Mouse (Mus musculus) limb, embryonic 13.5 days (tissue): ENCODE results near the gene Tbc1d17. TPM values are rescaled to one million over a fixed set of nuclear protein-coding genes. Genes with fewer than 3 reads are reported as not detected.
"Not testable (repeated sequence)": the region's sequence is repeated elsewhere in the genome, so short reads cannot be mapped to it uniquely, and the experiment has no call there.

Source experiments
- ATAC-seq: fragments of 200-750 bp; cut with Nextera tagmentation; 2 replicates; pipeline ENCODE4 v1.8.0; 2017; ENCODE audit warnings: low read depth, moderate number of reproducible peaks, moderate TSS enrichment; ENCODE audit not compliant: low FRiP score
- H3K27ac ChIP-seq: fragments of 300-500 bp; sonication (generic); 2 replicates; pipeline ENCODE4 v1.5.1; 2015; ENCODE audit warnings: inconsistent platforms, mild to moderate bottlenecking, moderate library complexity
- H3K27me3 ChIP-seq: fragments of 300-500 bp; sonication (generic); 2 replicates; pipeline ENCODE4 v1.6.1; 2015; ENCODE audit warnings: mild to moderate bottlenecking, inconsistent platforms
- H3K36me3 ChIP-seq: fragments of 300-500 bp; sonication (generic); 2 replicates; pipeline ENCODE4 v1.6.1; 2015; ENCODE audit warnings: inconsistent platforms, mild to moderate bottlenecking, moderate library complexity
- H3K4me1 ChIP-seq: fragments of 300-500 bp; sonication (generic); 2 replicates; pipeline ENCODE4 v1.6.1; 2015; ENCODE audit warnings: inconsistent platforms
- H3K4me2 ChIP-seq: fragments of 300-500 bp; sonication (generic); replicated peaks from 2 replicates; pipeline ENCODE4 v1.6.1; 2015; ENCODE audit warnings: inconsistent platforms, mild to moderate bottlenecking, moderate library complexity
- H3K4me3 ChIP-seq: fragments of 300-500 bp; sonication (generic); 2 replicates; pipeline ENCODE4 v1.5.1; 2015; ENCODE audit warnings: moderate library complexity, mild to moderate bottlenecking, inconsistent platforms
- H3K9ac ChIP-seq: fragments of 300-500 bp; sonication (generic); 2 replicates; pipeline ENCODE4 v1.6.1; 2015; ENCODE audit warnings: mild to moderate bottlenecking, inconsistent platforms
- H3K9me3 ChIP-seq: fragments of 300-500 bp; sonication (generic); 2 replicates; pipeline ENCODE4 v1.6.1; 2016; ENCODE audit warnings: inconsistent platforms
- WGBS: fragments of 180-500 bp; shearing (Covaris S2); methylation state at CpG from one replicate; pipeline ENCODE4 v1.1.7; 2015; 5-methylcytosine and 5-hydroxymethylcytosine counted together
- polyA plus RNA-seq: library from polyadenylated mRNA; unstranded; fragments of >200 nt; fragmentation: Nextera tagmentation; extraction: Ambion mirVana; gene quantifications from 2 replicates; pipeline ENCODE4 v1.2.1, GENCODE M21; 2015

Gene Tbc1d17
- polyA plus RNA-seq, 1 experiment from 2014 or later = 90.5 TPM

- Histone ChIP-seq H3K9ac (no peak overlapping the region), H3K9me3 (no peaks in the 10 kb centered on the region), H3K4me3 (no peak overlapping the region), H3K4me1 (peaks cover 20% of the 10 kb centered on the region), H3K4me2 (no peak overlapping the region), H3K27me3 (no peaks in the 10 kb centered on the region), H3K36me3 (peaks cover 64% of the 10 kb centered on the region), H3K27ac (no peak overlapping the region)
- ATAC-seq = no peak
- WGBS = 93% methylated on average over 13 of the region's 13 CpGs
Measured at GRCm38 (mm10) chr7:44888256-44889105, 39.6 kb upstream of the Tbc1d17 start.

- Histone ChIP-seq H3K9me3 (no peaks in the 10 kb centered on the region), H3K27me3 (no peaks in the 10 kb centered on the region), H3K9ac (0 out of 2 replicates have a peak overlapping the region, but pooled peaks have one; percentile 20), H3K36me3 (peaks cover 79% of the 10 kb centered on the region), H3K27ac (no peak overlapping the region), H3K4me2 (no peak overlapping the region), H3K4me1 (peaks cover 15% of the 10 kb centered on the region), H3K4me3 (no peak overlapping the region)
- WGBS = 91% methylated on average over 7 of the region's 7 CpGs
- ATAC-seq = no peak
Measured at GRCm38 (mm10) chr7:44886964-44887363, 38.1 kb upstream of the Tbc1d17 start.

DNA sequence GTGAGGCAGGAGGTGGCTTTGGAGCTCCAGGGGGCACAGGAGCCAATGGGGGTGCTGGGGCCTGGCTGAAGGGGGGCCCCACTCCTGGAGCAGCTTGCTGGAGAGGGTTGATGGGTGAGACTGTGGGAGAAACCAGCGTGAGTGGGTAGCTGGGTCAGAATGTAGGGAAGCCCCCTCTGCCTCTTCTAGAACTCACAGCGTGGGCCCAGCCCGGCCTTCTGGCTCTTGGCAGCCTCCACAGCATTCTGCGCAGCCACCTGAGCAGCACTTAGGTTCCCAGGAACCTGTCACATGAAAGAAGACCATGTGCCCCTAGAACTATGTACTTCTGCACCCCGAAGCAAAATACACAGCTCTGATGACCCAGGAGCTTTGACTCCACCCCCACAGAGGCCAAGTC is 35.8 kb upstream of the Tbc1d17 start:
- no peaks in the 10 kb centered on the region for H3K4me1 ChIP-seq
- peaks cover 92% of the 10 kb centered on the region for H3K36me3 ChIP-seq
- 93% methylated on average over 5 of the region's 5 CpGs for WGBS
- no peak overlapping the region for H3K9ac ChIP-seq
- no peak overlapping the region for H3K27ac ChIP-seq
- no peak overlapping the region for H3K4me2 ChIP-seq
- no peaks in the 10 kb centered on the region for H3K9me3 ChIP-seq
- no peak for ATAC-seq
- no peaks in the 10 kb centered on the region for H3K27me3 ChIP-seq
- H3K4me3 ChIP-seq = no peak overlapping the region

DNA sequence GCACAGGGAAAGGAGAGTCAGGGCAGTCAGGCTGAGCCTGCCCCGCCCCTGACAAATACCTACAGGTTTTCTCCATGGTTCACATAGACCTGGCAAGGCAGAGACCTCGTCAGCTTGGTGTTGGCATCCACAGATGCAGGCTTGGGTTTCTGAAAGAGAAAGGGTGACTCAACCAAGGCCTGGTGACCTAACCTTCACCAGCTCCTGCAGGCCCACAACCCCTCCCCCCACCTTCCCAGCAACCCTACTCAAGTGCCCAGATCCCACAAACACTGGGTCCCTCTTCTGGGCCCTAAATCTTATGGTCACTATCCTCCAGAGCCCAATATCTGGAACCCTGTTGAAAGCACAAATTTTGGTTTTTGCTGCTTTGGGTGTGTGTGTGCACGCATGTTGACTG is 34.2 kb upstream of the Tbc1d17 start:
- ATAC-seq = no peak
- Histone ChIP-seq H3K4me2 (no peak overlapping the region), H3K4me3 (no peak overlapping the region), H3K9me3 (no peaks in the 10 kb centered on the region), H3K27me3 (no peaks in the 10 kb centered on the region), H3K27ac (no peak overlapping the region), H3K9ac (no peak overlapping the region), H3K4me1 (no peaks in the 10 kb centered on the region), H3K36me3 (peaks cover 92% of the 10 kb centered on the region)
- WGBS = 95% methylated on average over 3 of the region's 3 CpGs

- H3K4me2 ChIP-seq = no peak overlapping the region
- no peak overlapping the region for H3K9ac ChIP-seq
- H3K4me1 ChIP-seq = no peaks in the 10 kb centered on the region
- H3K27me3 ChIP-seq = no peaks in the 10 kb centered on the region
- H3K4me3 ChIP-seq = no peak overlapping the region
- H3K36me3 ChIP-seq = peaks cover 72% of the 10 kb centered on the region
- no peak for ATAC-seq
- H3K9me3 ChIP-seq = no peaks in the 10 kb centered on the region
- 89% methylated on average over 14 of the region's 14 CpGs for WGBS
- H3K27ac ChIP-seq = no peak overlapping the region
Measured at GRCm38 (mm10) chr7:44877833-44878232, 29.0 kb upstream of the Tbc1d17 start.

GRCm38 (mm10) chr7:44871774-44872173 is 22.9 kb upstream of the Tbc1d17 start:
- WGBS = 86% methylated on average over 2 of the region's 2 CpGs
- not testable (repeated sequence) for H3K9me3 ChIP-seq, ATAC-seq, H3K27ac ChIP-seq, H3K4me2 ChIP-seq, H3K27me3 ChIP-seq, H3K4me3 ChIP-seq, H3K9ac ChIP-seq
- H3K36me3 ChIP-seq = peaks cover 23% of the 10 kb centered on the region
- peaks cover 25% of the 10 kb centered on the region for H3K4me1 ChIP-seq

- Histone ChIP-seq H3K9ac (no peak overlapping the region), H3K4me2 (no peak overlapping the region), H3K4me1 (peaks cover 31% of the 10 kb centered on the region), H3K9me3 (no peaks in the 10 kb centered on the region), H3K36me3 (peaks cover 23% of the 10 kb centered on the region), H3K4me3 (no peak overlapping the region), H3K27ac (no peak overlapping the region), H3K27me3 (no peaks in the 10 kb centered on the region)
- 90% methylated on average over 1 of the region's 1 CpGs for WGBS
- ATAC-seq = no peak
Measured at GRCm38 (mm10) chr7:44871181-44871580, 22.3 kb upstream of the Tbc1d17 start.

GRCm38 (mm10) chr7:44870614-44871013 is 21.7 kb upstream of the Tbc1d17 start:
- H3K36me3 ChIP-seq = peaks cover 25% of the 10 kb centered on the region
- peaks cover 37% of the 10 kb centered on the region for H3K4me1 ChIP-seq
- H3K27ac ChIP-seq = peak overlapping the region; percentile 100
- no peaks in the 10 kb centered on the region for H3K9me3 ChIP-seq
- H3K4me3 ChIP-seq = peak overlapping the region; percentile 87
- H3K27me3 ChIP-seq = no peaks in the 10 kb centered on the region
- ATAC-seq = no peak
- H3K9ac ChIP-seq = peak overlapping the region; percentile 99
- WGBS = 72% methylated on average over 6 of the region's 6 CpGs
- peak overlapping the region; percentile 99 for H3K4me2 ChIP-seq

- Histone ChIP-seq H3K4me3 (peak within 1 kb of the TSS; percentile 87), H3K4me2 (peak within 1 kb of the TSS; percentile 99), H3K27ac (peak within 1 kb of the TSS; percentile 100), H3K4me1 (peaks cover 44% of the 10 kb centered on the region), H3K9me3 (no peaks in the 10 kb centered on the region), H3K9ac (peak within 1 kb of the TSS; percentile 99), H3K27me3 (no peaks in the 10 kb centered on the region), H3K36me3 (peaks cover 30% of the 10 kb centered on the region)
- peak; percentile 93 for ATAC-seq
- 3% methylated on average over 29 of the region's 29 CpGs for WGBS
Measured at GRCm38 (mm10) chr7:44869697-44870528, 21.0 kb upstream of the Tbc1d17 start, which contains the start of gene Ptov1. Ptov1 (minus strand) TSS chr7:44869788.

DNA sequence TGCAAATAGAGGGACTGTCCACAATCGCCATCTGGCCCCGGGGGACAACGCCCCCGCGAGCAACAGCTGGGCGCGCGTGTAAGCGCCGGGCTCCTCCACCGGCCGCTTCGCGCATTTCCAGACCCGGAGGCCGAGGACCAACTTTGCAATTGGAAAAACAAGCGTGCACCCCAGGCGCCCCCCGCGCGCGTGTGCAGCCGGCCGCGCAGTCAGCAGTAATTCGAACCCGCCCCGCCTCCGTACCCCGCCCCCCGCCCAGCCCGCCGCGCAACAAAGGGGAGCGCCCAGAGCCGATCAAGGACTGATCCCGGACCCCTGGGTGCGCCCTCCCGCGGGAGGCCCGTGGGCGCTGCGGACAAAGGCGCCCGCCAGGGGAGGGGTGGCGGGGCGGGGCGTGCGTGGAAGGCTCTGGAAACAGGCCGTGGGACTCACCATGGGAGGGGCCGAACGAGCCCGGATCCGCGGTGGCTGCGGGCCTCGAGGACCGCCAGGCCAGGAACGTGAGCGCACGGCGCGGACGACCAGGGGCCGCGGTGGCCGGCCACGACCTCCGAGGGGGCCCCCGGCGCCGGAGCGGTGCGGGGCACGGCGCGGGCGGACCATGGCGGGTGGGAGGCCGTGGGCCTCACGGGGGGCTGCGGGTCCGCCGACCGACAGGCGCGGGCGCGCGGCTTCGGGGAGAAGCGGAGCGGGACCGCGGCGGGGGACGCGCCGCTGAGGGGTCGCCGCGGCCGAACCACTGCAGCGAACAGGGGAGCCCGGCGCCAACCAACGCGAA is 20.2 kb upstream of the Tbc1d17 start:
- Histone ChIP-seq H3K36me3 (peaks cover 38% of the 10 kb centered on the region), H3K4me2 (peak overlapping the region; percentile 99), H3K27ac (peak overlapping the region; percentile 100), H3K9ac (peak overlapping the region; percentile 99), H3K9me3 (no peaks in the 10 kb centered on the region), H3K27me3 (no peaks in the 10 kb centered on the region), H3K4me3 (peak overlapping the region; percentile 87), H3K4me1 (peaks cover 50% of the 10 kb centered on the region)
- under 1% methylated on average over 97 of the region's 108 CpGs for WGBS
- peak; percentile 71 for ATAC-seq

GRCm38 (mm10) chr7:44868465-44868864 is 19.6 kb upstream of the Tbc1d17 start:
- H3K4me1 ChIP-seq = peaks cover 50% of the 10 kb centered on the region

More at GRCm38 (mm10) chr7:44868465-44868864, 19.6 kb upstream of the Tbc1d17 start:
- Histone ChIP-seq H3K27ac (peak overlapping the region; percentile 100; the same call in 1 of the 2 replicates), H3K4me3 (peak overlapping the region; percentile 87), H3K4me2 (peak overlapping the region; percentile 99), H3K9ac (peak overlapping the region; percentile 99), H3K36me3 (peaks cover 44% of the 10 kb centered on the region), H3K27me3 (no peaks in the 10 kb centered on the region), H3K9me3 (no peaks in the 10 kb centered on the region)
- WGBS = 7% methylated on average over 16 of the region's 16 CpGs
- ATAC-seq = no peak
